In the genomic region with DNA sequence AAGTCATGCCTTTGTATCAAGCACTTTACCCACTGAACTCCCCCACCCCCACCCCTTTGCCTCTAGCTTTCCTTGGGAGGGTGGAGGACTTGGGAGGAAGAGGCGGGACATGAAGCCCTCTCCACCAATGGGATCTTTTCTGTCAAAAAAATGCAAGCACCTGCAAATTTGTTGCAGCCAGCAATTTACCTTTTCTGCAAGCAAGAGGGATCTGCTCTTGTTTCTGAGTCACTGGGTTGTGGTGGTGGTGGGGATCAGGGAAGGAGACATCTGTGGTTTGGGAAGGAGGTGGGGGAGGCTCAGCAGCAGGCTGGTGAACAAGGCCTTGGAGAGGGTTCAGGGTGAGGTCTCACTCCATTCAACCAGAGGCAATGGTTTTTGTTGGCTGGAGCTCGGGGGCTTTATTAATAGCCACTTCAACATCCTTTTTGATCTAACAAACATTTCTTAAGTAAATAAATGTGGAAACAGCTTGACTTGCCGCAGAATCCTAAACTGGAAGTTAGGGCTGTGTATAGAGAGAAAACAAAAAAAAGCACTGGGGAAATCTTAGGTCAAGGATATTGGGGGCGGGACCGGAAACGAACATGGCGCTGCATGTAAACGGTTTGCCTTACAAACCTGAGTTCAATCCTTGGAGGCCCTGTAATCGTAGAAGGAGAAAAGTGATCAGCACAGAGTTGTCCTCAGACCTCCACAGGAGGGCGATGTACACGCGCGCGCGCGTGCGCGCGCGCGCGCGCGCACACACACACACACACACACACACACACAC, we compare ENCODE assay signal across 12 mouse cellular contexts. TPM values are rescaled to one million over a fixed set of nuclear protein-coding genes. Genes with fewer than 3 reads are reported as not detected.
DNase-seq lines count a peak whose midpoint lies in the region; ATAC-seq and TF ChIP-seq lines count a peak whose summit lies in the region.
"Had no signal": no experiment of that assay in that cellular context is flagged by ENCODE, and none has a peak within 500 bp of the region (broad histone marks: within the 10 kb centered on the region; RNA-seq: fewer than 3 reads in every experiment).

No protein-coding gene starts in this region.

- H3K4me1 ChIP-seq in hindbrain, embryonic 10.5 days (replicated peaks): peaks cover 56% of the 10 kb centered on the region
- peaks cover 45% of the 10 kb centered on the region for H3K4me1 ChIP-seq in hindbrain, embryonic 12.5 days
- peaks cover 3% of the 10 kb centered on the region; the same call in 1 of the 2 replicates for H3K4me1 ChIP-seq in stomach, postnatal 0 days (replicated peaks; ENCODE audit: control insufficient read depth, insufficient read depth)

- TF ChIP-seq CTCF in stomach, postnatal 0 days (IDR thresholded peaks at IDR 0.05; ENCODE audit: low read depth): peak; percentile 22; the same call in 1 of the 2 replicates

- no peak for TF ChIP-seq EP300 in stomach, postnatal 0 days (optimal IDR thresholded peaks at IDR 0.05)

- H3K4me3 ChIP-seq in hindbrain, embryonic 10.5 days: no peak overlapping the region
- no peak overlapping the region for H3K4me3 ChIP-seq in hindbrain, embryonic 12.5 days
- no peak overlapping the region for H3K4me3 ChIP-seq in stomach, postnatal 0 days (ENCODE audit: low read depth, low read length)
- H3K4me3 ChIP-seq: embryonic facial prominence, embryonic 15.5 days; limb, embryonic 13.5 days; stomach, embryonic 15.5 days had no signal

- 0 out of 2 replicates have a peak, but pooled peaks cover under 1% of the 10 kb centered on the region for H3K9me3 ChIP-seq in hindbrain, embryonic 10.5 days
- H3K9me3 ChIP-seq in hindbrain, embryonic 12.5 days (replicated peaks): no peaks in the 10 kb centered on the region
- H3K9me3 ChIP-seq in stomach, postnatal 0 days (ENCODE audit: control insufficient read depth, low read length): no peaks in the 10 kb centered on the region
- H3K9me3 ChIP-seq: embryonic facial prominence, embryonic 15.5 days; stomach, embryonic 15.5 days had no signal

- peak overlapping the region; percentile 86 for H3K27ac ChIP-seq in hindbrain, embryonic 10.5 days
- no peak overlapping the region for H3K27ac ChIP-seq in hindbrain, embryonic 12.5 days
- H3K27ac ChIP-seq in stomach, postnatal 0 days (replicated peaks): 0 out of 2 replicates have a peak overlapping the region, but pooled peaks have one; percentile 2
- H3K27ac ChIP-seq: embryonic facial prominence, embryonic 15.5 days; limb, embryonic 13.5 days had no signal

- H3K9ac ChIP-seq in hindbrain, embryonic 12.5 days: no peak overlapping the region
- H3K9ac ChIP-seq in stomach, postnatal 0 days (ENCODE audit: low read length): no peak overlapping the region
- H3K9ac ChIP-seq: limb, embryonic 13.5 days; stomach, embryonic 15.5 days had no signal

- no peaks in the 10 kb centered on the region for H3K36me3 ChIP-seq in hindbrain, embryonic 10.5 days
- no peaks in the 10 kb centered on the region for H3K36me3 ChIP-seq in hindbrain, embryonic 12.5 days
- H3K36me3 ChIP-seq in stomach, postnatal 0 days (ENCODE audit: control insufficient read depth, insufficient read depth, low read length): no peaks in the 10 kb centered on the region
- H3K36me3 ChIP-seq: embryonic facial prominence, embryonic 15.5 days; limb, embryonic 13.5 days; stomach, embryonic 15.5 days had no signal

- peaks cover 5% of the 10 kb centered on the region for H3K27me3 ChIP-seq in hindbrain, embryonic 10.5 days (ENCODE audit: insufficient read depth, poor library complexity, severe bottlenecking)
- peaks cover 4% of the 10 kb centered on the region; the same call in 1 of the 2 replicates for H3K27me3 ChIP-seq in hindbrain, embryonic 12.5 days
- no peaks in the 10 kb centered on the region for H3K27me3 ChIP-seq in stomach, postnatal 0 days (ENCODE audit: control insufficient read depth, insufficient read depth, low read length)
- H3K27me3 ChIP-seq: embryonic facial prominence, embryonic 15.5 days; stomach, embryonic 15.5 days had no signal

- DNase-seq in hindbrain, embryonic 10.5 days (ENCODE audit: low spot score): peak; percentile 28
- DNase-seq in ovary, adult 18-20 months (ENCODE audit: low spot score): peak; percentile 31
- no peak for DNase-seq in ovary, postnatal 10 days (ENCODE audit: low spot score)
- peak; percentile 68 for DNase-seq in kidney, postnatal 10 days
- no peak for DNase-seq in stomach, postnatal 0 days (ENCODE audit: low spot score)
- DNase-seq in cerebellum, postnatal 36 days: no peak
- DNase-seq in urinary bladder, adult 18-20 months (ENCODE audit: low spot score in 2 of 2): no peak
- DNase-seq: gastrocnemius, postnatal 14 days had no signal

- H3K4me2 ChIP-seq in hindbrain, embryonic 12.5 days (replicated peaks): no peak overlapping the region
- no peak overlapping the region for H3K4me2 ChIP-seq in stomach, postnatal 0 days (replicated peaks; ENCODE audit: low read depth)

- ATAC-seq in hindbrain, embryonic 12.5 days (ENCODE audit: low FRiP score): no peak
- ATAC-seq in stomach, postnatal 0 days (ENCODE audit: low FRiP score, low TSS enrichment): no peak

- WGBS in hindbrain, embryonic 10.5 days: 70% methylated on average over 24 of the region's 24 CpGs
- 75% methylated on average over 23 of the region's 24 CpGs for WGBS in hindbrain, embryonic 12.5 days
- 63% methylated on average over 18 of the region's 24 CpGs for WGBS in stomach, postnatal 0 days

RNA-seq across cellular contexts. Expression of gene Camk2n1, which starts 42.8 kb away (rescaled TPM):
- 2.9 and 5.1 TPM in 2 replicates for polyA plus RNA-seq in hindbrain, embryonic 10.5 days (2016; fragmentation: Nextera tagmentation; extraction: Ambion mirVana)
- polyA plus RNA-seq in hindbrain, embryonic 12.5 days (2016; fragmentation: Nextera tagmentation; extraction: Ambion mirVana): 7.9 TPM in 2 replicates
- polyA plus RNA-seq in stomach, postnatal 0 days (2015; fragmentation: Nextera tagmentation; extraction: Ambion mirVana): 4.5 and 4.8 TPM in 2 replicates

Comparison
In these comparisons a context has a peak if more than half of its experiments do, and no peak if none do; other contexts are left out.
1. DNase-seq: peak in hindbrain, embryonic 10.5 days (single experiment), ovary, adult 18-20 months (single experiment) and kidney, postnatal 10 days (single experiment); none in ovary, postnatal 10 days (single experiment), stomach, postnatal 0 days (single experiment), cerebellum, postnatal 36 days (0 of 2) and urinary bladder, adult 18-20 months (0 of 2).